Mouse (Mus musculus) layer of hippocampus, adult 2 months (tissue): ENCODE results near the gene Tesk2. TPM values are rescaled to one million over a fixed set of nuclear protein-coding genes. Genes with fewer than 3 reads are reported as not detected.

Experiments
- DNase-seq, 2 experiments: peaks; one replicate each; pipeline ENCODE4 v3.0.0; 2022; ENCODE audit warnings: low spot score in 2 of 2
- H3K27ac ChIP-seq: fragments of 200-600 bp; 2 replicates; pipeline ENCODE4 v1.8.1; 2022
- H3K4me3 ChIP-seq: fragments of 200-600 bp; 2 replicates; pipeline ENCODE4 v1.8.1; 2022; ENCODE audit warnings: mild to moderate bottlenecking
- CTCF ChIP-seq: fragments of 200-600 bp; conservative IDR thresholded peaks from 2 replicates; pipeline ENCODE4 v1.8.1; 2022; ENCODE audit warnings: antibody characterized with exemption, mild to moderate bottlenecking, moderate library complexity
- total RNA-seq, 2 experiments: library from RNA; stranded (reverse); gene quantifications; 2 replicates each; pipeline ENCODE4 v1.2.3; 2021

Tesk2 gene
- total RNA-seq, 2 experiments from 2014 or later, result 4.2 to 4.8 TPM

DNA sequence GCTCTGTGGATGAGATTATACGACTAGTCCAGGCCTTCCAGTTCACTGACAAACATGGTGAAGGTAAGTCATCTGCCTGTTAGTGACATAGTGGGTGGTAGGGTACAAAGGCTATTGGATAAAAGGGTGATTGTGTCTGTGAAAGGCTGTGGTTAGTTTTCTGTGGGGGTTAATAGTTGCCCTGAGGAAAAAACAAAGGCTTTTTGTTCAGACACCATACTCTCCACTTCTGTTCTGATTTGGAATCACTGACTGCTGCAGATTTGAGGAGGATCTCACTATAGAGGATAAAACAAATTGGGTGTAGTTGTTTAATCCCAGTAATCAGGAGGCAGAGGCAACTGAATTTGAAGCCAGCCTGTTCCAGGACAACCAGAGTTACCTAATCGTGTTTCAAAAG lies 27.0 kb upstream of the Tesk2 start:
- no peak for TF ChIP-seq CTCF
- no peak overlapping the region for H3K4me3 ChIP-seq
- no peak for DNase-seq
- peak overlapping the region; percentile 32; the same call in 1 of the 2 replicates for H3K27ac ChIP-seq

DNA sequence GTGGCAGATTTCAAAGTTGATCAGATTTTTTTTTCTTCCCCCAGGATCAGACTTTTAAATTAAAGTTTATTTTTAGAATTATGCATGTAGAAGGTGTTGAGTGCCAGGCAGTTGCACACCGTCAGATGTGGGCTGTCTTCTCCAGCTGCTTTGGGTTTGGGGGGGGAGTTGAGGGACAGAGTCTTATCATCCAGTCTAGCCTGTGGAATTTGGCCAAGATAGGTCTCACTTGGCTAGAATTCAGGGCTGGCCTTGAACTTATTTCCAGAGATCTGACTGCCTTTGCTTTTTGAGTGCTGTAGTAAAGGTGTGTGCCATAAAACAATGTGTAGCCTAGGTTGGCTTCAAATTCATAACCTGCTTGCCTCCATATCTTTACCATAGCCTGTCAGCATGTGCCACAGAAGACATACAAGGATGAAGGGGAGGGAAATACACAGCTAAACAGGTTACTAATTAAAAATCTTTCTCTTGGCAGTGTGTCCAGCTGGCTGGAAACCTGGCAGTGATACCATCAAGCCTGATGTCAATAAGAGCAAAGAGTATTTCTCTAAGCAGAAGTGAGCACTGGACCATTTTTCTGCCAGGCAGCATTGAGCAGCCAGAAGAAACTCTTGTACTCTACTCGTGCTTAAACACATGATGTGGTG lies 21.9 kb upstream of the Tesk2 start:
- no peak for TF ChIP-seq CTCF
- no peak overlapping the region for H3K4me3 ChIP-seq
- H3K27ac ChIP-seq, result 0 out of 2 replicates have a peak overlapping the region, but pooled peaks have one; percentile 18
- DNase-seq, result no peak

DNA sequence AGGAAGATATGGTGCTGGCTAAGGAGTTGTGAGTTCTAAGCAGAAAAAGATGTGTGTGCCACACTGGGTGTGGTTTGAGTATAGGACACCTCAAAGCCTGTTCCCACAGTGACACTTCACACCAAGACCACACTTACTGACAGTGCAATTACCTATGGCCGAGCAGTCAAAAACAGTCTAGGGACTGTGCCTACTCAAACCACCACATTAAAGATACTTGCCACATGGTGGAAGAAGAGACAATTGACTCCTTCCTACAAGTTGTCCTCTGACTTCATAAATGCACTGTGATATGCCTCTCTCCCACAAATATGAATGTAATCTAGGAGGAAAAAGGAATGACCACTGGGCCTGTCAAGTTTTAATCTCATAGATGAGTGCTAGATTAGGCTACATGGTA lies 19.8 kb upstream of the Tesk2 start:
- TF ChIP-seq CTCF, result no peak
- Histone ChIP-seq H3K27ac (no peak overlapping the region), H3K4me3 (no peak overlapping the region)
- DNase-seq, result no peak

DNA sequence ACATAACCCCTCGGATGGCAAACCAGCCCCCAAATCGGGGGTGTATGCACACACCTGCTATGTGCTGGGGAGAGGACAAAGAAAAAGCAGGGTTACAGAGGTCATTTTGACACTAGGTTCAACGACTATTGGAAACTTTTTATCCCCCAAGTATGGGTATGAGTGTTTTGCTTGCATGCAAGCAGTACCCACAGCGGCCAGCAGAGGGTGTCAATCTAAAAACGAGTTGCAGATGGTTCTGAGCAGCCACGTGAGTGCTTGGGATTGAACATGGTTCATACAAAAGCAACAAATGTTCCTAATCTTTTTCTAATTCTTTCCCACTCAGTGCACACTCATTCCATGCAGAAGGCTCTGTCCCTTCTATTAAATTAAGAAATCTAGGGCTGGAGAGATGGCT lies 16.9 kb upstream of the Tesk2 start:
- TF ChIP-seq CTCF, result peak; percentile 91
- Histone ChIP-seq H3K27ac (no peak overlapping the region), H3K4me3 (no peak overlapping the region)
- DNase-seq, result peak in 1 of 2 experiments; percentile 61

DNA sequence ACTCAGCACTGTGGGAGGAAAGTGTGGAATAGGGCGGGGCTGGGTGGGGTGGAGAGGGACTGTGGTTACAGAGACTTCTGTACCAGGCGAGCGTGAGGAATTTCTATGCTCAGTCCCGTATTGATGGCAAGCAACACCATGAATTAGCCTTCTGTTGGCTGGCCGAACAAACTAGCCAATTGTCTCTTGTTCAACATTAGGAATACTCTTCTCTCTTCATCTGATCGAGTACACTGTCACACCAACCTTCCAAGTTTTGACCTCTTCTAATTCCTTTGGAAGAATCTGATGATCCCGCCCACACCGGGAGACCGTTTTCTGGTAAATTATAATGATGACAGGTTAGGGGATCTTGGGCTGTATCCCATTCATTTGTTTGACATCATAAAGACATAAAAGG lies 13.1 kb upstream of the Tesk2 start:
- no peak for DNase-seq
- H3K4me3 ChIP-seq, result peak overlapping the region; percentile 88
- H3K27ac ChIP-seq, result peak overlapping the region; percentile 98
- no peak for TF ChIP-seq CTCF

DNA sequence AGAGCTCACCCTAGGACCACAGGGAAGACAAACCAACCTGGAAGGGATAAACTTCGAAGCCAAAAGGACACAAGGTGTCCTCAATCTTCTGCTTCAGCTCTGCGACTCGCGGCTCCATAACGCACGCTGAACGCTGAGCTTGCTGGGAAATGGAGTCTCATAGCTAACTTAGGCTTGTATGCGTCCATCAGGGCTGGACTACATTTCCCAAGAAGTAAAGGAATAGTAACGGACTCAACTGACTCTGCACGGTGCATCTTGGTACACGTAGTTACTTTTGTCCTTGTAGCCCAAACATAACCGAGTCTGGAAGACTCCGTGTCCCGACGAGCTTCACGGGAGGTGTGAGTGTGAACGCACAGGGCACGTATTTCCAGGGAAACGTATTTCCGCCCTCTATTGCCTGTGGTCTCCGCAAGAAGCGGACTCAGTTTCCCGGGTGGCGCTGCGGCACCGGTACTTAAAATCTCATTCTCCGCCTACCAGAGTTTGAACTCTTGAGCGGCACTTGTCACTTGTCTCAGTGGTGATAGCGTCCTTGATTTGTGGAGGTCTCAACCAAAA lies 12.5 kb upstream of the Tesk2 start, which contains the start of the genes Mmachc and Ccdc163:
TSS of gene Mmachc (minus strand) at position 206 of the 564 bp plus-strand sequence.
TSS of gene Ccdc163 (plus strand) at position 309 of the 564 bp plus-strand sequence.
- DNase-seq, result peak; percentile 91 to 98
- H3K27ac ChIP-seq, result peak within 1 kb of the TSS; percentile 98
- H3K4me3 ChIP-seq, result peak within 1 kb of the TSS; percentile 88
- TF ChIP-seq CTCF, result peak; percentile 46

DNA sequence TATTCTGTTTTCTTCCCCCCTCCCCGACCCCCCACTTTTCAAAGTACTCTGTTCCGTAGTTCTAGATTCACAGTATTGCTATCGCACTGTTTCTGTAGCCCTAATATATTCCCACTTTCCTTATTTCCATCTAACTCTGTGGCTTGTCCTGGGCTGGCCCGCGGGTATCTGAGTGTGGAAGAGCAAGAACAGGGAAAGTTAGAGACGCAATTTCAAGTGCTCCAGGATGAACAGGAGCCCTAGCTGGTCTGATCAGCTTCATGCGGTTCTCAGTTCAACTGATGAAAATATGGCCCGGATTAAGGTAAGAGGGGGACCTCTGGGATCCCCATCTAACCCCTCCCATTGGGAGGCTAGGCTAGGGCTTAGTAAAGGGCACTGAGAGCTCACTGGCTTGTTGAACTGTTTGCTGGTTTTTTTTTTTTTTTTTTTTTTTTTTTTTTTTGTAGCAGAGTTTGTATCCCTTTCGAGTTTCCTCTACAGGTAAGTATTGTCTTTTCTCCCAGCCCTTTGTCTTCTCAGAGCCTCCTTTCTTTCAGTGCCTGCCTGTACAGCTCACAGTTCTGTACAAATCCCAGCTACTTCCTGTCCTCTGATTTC lies 11.9 kb upstream of the Tesk2 start:
- peak overlapping the region; percentile 55 for H3K4me3 ChIP-seq
- no peak for DNase-seq
- TF ChIP-seq CTCF, result no peak
- peak overlapping the region; percentile 36; the same call in 1 of the 2 replicates for H3K27ac ChIP-seq

DNA sequence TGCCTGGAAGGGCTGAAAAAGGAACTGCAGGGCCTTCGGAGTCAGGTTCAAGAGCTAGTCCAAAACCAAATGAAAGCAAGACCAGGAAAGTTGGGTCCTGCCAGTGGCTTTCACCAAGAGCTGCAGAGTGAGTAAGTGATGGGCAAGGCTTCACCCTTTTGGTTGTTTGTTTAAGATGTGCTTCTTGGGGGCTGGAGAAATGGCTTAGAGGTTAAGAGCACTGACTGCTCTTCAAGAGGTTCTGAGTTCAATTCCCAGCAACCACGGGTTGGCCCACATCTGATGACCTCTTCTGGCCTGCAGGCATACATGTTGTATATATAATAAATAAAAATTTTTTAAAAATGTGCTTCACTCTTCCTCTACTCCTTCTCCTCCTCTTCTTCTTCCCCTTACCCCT lies 10.6 kb upstream of the Tesk2 start:
- TF ChIP-seq CTCF, result no peak
- Histone ChIP-seq H3K27ac (no peak overlapping the region), H3K4me3 (no peak overlapping the region)
- DNase-seq, result no peak

DNA sequence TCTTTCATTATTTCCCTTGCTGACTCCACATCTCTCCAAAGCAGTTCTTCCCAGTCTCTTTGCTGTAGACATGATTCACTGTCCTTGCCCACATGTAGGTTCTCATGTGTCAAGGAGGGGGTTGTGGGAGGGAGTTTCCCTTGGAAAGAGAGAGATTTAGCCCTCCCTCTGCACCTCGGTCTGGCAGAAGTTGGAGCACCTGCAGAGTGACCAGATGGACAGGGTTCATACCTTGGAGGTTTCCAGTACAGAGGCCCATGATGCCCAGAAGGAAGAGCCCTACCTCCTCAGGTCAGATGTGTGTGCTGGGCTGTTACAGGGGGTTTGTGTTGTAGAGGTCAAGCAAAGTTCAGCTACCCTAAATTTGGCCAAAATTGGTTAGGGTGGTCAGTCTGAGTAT lies 8.2 kb upstream of the Tesk2 start:
- Histone ChIP-seq H3K4me3 (no peak overlapping the region), H3K27ac (no peak overlapping the region)
- no peak for TF ChIP-seq CTCF
- no peak for DNase-seq

DNA sequence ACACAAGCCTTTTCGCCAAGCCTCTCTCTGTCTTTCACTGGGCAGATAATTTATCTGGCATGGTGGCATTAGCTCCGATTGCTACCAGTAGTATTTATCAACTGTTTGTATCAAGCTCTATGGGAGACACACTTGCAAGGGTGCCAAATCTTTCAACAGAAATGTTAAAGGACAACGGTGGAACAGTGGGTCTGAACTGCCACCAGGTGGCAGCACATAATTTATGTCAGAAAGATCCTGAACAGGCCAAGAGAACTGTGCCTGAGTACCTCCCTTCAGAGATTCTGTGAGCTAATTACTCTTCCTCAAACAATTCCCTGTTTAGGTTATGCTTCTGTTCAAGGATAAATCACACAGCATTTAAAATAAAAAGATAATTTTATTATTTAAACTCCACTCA lies 1.4 kb upstream of the Tesk2 start:
- peak; percentile 71 to 77 for DNase-seq
- H3K4me3 ChIP-seq, result no peak overlapping the region
- peak; percentile 94 for TF ChIP-seq CTCF
- H3K27ac ChIP-seq, result no peak overlapping the region

DNA sequence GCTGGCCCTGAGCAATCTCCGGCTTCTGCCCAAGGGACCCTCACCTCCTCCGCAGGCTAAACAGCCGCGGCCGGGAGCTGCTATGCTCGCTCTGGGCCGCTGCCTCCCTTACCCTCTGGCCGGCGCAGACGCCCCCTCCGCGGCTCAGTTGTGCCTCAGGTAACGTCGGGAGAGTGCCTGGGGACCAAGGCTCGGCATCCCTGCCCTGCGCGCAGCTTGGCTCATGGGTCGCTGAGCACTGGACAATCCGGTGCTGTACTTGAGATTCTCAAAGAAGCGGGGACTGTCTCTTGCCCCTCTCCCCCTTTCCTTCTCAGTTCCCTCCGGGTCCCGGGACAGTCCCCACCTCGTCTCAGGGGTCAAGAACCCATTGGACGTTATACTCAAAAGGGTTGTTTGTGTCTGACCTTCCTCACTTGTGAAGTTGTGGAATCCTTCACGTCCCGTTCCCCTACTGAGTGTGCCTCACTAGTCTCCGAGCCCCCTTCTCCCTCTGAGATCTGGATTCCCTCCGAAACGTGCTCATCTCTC lies 415 bp downstream of the Tesk2 start:
- Histone ChIP-seq H3K27ac (peak overlapping the region; percentile 87), H3K4me3 (peak overlapping the region; percentile 67)
- TF ChIP-seq CTCF, result no peak; the same call in 1 of the 2 replicates
- DNase-seq, result no peak

DNA sequence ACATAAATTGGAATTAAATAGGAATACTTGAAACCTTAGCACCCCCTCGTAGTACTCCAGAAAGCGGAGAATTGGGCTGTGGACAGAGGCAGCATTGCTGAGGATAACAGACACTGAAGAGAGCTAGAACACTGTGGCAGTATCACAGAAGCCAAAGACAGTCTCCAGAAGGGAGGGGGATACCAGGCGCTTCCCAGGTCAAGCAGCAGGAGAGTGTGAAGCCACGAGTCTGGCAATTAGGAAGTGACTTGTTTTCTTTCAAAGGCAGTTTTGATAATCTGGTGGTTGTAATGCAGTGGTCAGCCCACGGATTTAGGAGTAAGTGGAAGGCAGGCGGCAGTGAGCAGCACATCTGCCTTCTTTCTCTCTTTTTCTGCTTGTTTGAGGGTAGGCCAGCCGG lies 1.5 kb downstream of the Tesk2 start:
- TF ChIP-seq CTCF, result no peak
- no peak for DNase-seq
- Histone ChIP-seq H3K4me3 (no peak overlapping the region), H3K27ac (no peak overlapping the region; the same call in 1 of the 2 replicates)

DNA sequence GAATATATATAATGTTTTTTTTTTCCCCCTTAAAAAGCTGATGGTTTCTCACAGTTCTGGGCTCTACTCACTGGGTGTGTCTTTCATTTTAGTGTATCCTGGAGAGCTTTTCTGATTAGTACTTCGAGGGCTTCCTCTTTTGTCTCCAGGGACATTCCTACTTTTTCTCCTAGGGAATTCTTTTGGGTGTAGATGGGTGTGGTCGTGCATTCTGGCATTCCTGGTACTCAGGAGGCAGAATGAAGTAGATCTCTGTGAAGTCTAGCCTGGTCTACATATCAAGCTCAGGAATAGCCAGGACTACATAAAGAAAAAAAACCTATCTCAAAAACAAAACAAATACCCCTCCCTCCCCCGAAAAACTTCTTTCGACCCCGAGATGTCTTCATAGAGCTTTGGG lies 4.7 kb downstream of the Tesk2 start:
- Histone ChIP-seq H3K27ac (no peak overlapping the region), H3K4me3 (no peak overlapping the region)
- TF ChIP-seq CTCF, result no peak
- DNase-seq, result no peak
